Mouse (Mus musculus): ENCODE measurements at regions not wholly inside any gene's neighbourhood (a gene's known extent, or its start where the extent isn't known, plus 50 kb on each side); places are given as distances from the start of the nearest gene placed in this dataset.

GRCm38 (mm10) chr6:31274236-31274635 lies 124.3 kb upstream of the Mkln1 start:
- no peak for DNase-seq (ENCODE audit: low spot score in 2 of 2)

GRCm38 (mm10) chr6:31277792-31278191 lies 120.7 kb upstream of the Mkln1 start:
- DNase-seq (ENCODE audit: low spot score in 2 of 2), result no peak

- no peak for DNase-seq (ENCODE audit: low spot score in 2 of 2)
Observed at GRCm38 (mm10) chr6:31283973-31284372, 114.6 kb upstream of the Mkln1 start.

- no peak for DNase-seq (ENCODE audit: low spot score in 2 of 2)
Observed at GRCm38 (mm10) chr6:31284390-31284789, 114.1 kb upstream of the Mkln1 start.

- no peak for DNase-seq (ENCODE audit: low spot score in 2 of 2)
Observed at GRCm38 (mm10) chr6:31285064-31285463, 113.5 kb upstream of the Mkln1 start.

- no peak for DNase-seq (ENCODE audit: low spot score in 2 of 2)
Observed at GRCm38 (mm10) chr6:31285981-31286737, 112.4 kb upstream of the Mkln1 start.

- no peak for DNase-seq (ENCODE audit: low spot score in 2 of 2)
Observed at GRCm38 (mm10) chr6:31287176-31287575, 111.4 kb upstream of the Mkln1 start.

- DNase-seq (ENCODE audit: low spot score in 2 of 2), result no peak
Observed at GRCm38 (mm10) chr6:31287686-31288085, 110.8 kb upstream of the Mkln1 start.

- DNase-seq (ENCODE audit: low spot score in 2 of 2), result no peak
Observed at GRCm38 (mm10) chr6:31288421-31289233, 109.9 kb upstream of the Mkln1 start.

- DNase-seq (ENCODE audit: low spot score in 2 of 2), result no peak
Observed at GRCm38 (mm10) chr6:31289234-31289486, 109.4 kb upstream of the Mkln1 start.

- no peak for DNase-seq (ENCODE audit: low spot score in 2 of 2)
Observed at GRCm38 (mm10) chr6:31292081-31292480, 106.5 kb upstream of the Mkln1 start.

- no peak for DNase-seq (ENCODE audit: low spot score in 2 of 2)
Observed at GRCm38 (mm10) chr6:31293008-31293407, 105.5 kb upstream of the Mkln1 start.

- DNase-seq (ENCODE audit: low spot score in 2 of 2), result no peak
Observed at GRCm38 (mm10) chr6:31299395-31299794, 99.1 kb upstream of the Mkln1 start.

GRCm38 (mm10) chr6:31305736-31306135 lies 92.8 kb upstream of the Mkln1 start:
- DNase-seq (ENCODE audit: low spot score in 2 of 2), result no peak

GRCm38 (mm10) chr6:31307047-31307633 lies 91.4 kb upstream of the Mkln1 start:
- DNase-seq (ENCODE audit: low spot score in 2 of 2), result no peak

- DNase-seq (ENCODE audit: low spot score in 2 of 2), result no peak
Observed at GRCm38 (mm10) chr6:31307899-31308298, 90.6 kb upstream of the Mkln1 start.

- no peak for DNase-seq (ENCODE audit: low spot score in 2 of 2)
Observed at GRCm38 (mm10) chr6:31310660-31311059, 87.9 kb upstream of the Mkln1 start.

GRCm38 (mm10) chr6:31313869-31314470 lies 84.6 kb upstream of the Mkln1 start:
- no peak for DNase-seq (ENCODE audit: low spot score in 2 of 2)

- DNase-seq (ENCODE audit: low spot score in 2 of 2), result no peak
Observed at GRCm38 (mm10) chr6:31317741-31318225, 80.8 kb upstream of the Mkln1 start.

GRCm38 (mm10) chr6:31318506-31318905 lies 80.0 kb upstream of the Mkln1 start:
- DNase-seq (ENCODE audit: low spot score in 2 of 2), result peak; percentile 17 to 20

GRCm38 (mm10) chr6:31319431-31319830 lies 79.1 kb upstream of the Mkln1 start:
- no peak for DNase-seq (ENCODE audit: low spot score in 2 of 2)

- no peak for DNase-seq (ENCODE audit: low spot score in 2 of 2)
Observed at GRCm38 (mm10) chr6:31320141-31320830, 78.2 kb upstream of the Mkln1 start.

Measured in spleen, postnatal 14 days (tissue).